18 mouse cellular contexts compared by ENCODE assay signal in the genomic region with DNA sequence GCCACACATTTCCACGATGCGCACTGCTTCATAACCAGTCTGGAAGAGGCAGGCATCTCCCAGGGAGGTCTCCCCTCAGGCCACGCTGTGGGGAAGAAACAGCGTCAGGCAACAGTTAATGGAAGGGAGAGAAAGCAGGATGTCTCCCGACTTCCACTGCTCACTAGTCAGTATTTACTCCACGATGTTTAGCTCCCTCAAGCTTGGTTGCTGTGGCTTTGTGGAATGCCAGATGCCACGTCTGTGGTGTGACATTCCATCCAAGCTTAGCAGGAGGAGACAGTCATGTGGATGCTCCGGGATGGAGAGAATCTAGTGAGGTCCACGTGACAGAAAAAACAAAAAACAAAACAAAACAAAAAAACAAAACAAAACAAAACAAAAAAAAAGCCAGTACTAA. TPM values are rescaled to one million over a fixed set of nuclear protein-coding genes. Genes with fewer than 3 reads are reported as not detected.
DNase-seq lines count a peak whose midpoint lies in the region; ATAC-seq and TF ChIP-seq lines count a peak whose summit lies in the region.
"Had no signal": no experiment of that assay in that cellular context is flagged by ENCODE, and none has a peak within 500 bp of the region (broad histone marks: within the 10 kb centered on the region; RNA-seq: fewer than 3 reads in every experiment).

No protein-coding gene starts in this region.

- no peak for TF ChIP-seq RAD21 in CH12.LX (IDR thresholded peaks at IDR 0.05; ENCODE audit: low read depth, low read length)

- H3K4me2 ChIP-seq in heart, postnatal 0 days (ENCODE audit: low read depth, low read length), result no peak overlapping the region
- H3K4me2 ChIP-seq in CH12.LX (ENCODE audit: insufficient read depth, low read depth, poor library complexity, severe bottlenecking), result no peak overlapping the region
- H3K4me2 ChIP-seq in embryonic facial prominence, embryonic 15.5 days (replicated peaks), result no peak overlapping the region
- no peak overlapping the region for H3K4me2 ChIP-seq in stomach, postnatal 0 days (replicated peaks; ENCODE audit: low read depth)
- H3K4me2 ChIP-seq: forebrain, embryonic 15.5 days; heart, embryonic 11.5 days; hindbrain, embryonic 14.5 days had no signal

- no peaks in the 10 kb centered on the region for H3K79me2 ChIP-seq in CH12.LX (replicated peaks; ENCODE audit: control insufficient read depth, extremely low read depth, insufficient read depth, poor library complexity, severe bottlenecking)

- no peak for TF ChIP-seq EP300 in heart, postnatal 0 days (IDR thresholded peaks at IDR 0.05; ENCODE audit: low read depth)
- TF ChIP-seq EP300 in CH12.LX (IDR thresholded peaks at IDR 0.05; ENCODE audit: low read length), result no peak
- TF ChIP-seq EP300 in stomach, postnatal 0 days (optimal IDR thresholded peaks at IDR 0.05), result no peak

- 42% methylated on average over 9 of the region's 9 CpGs for WGBS in heart, postnatal 0 days
- WGBS in embryonic facial prominence, embryonic 15.5 days, result 21% methylated on average over 9 of the region's 9 CpGs
- 53% methylated on average over 9 of the region's 9 CpGs for WGBS in stomach, postnatal 0 days

- no peak overlapping the region for H3K4me3 ChIP-seq in heart, postnatal 0 days (ENCODE audit: low read depth, low read length)
- peak overlapping the region in 1 of 3 experiments; percentile 35 for H3K4me3 ChIP-seq in CH12.LX (replicated peaks in 1 of 3; ENCODE audit: low read depth in 2 of 3, low read length in 2 of 3, poor library complexity in 1 of 3)
- no peak overlapping the region for H3K4me3 ChIP-seq in embryonic facial prominence, embryonic 15.5 days (replicated peaks)
- no peak overlapping the region for H3K4me3 ChIP-seq in stomach, postnatal 0 days (ENCODE audit: low read depth, low read length)
- H3K4me3 ChIP-seq: forebrain, embryonic 15.5 days; heart, adult 2 months; hindbrain, embryonic 10.5 days had no signal

- no peaks in the 10 kb centered on the region for H3K27me3 ChIP-seq in heart, postnatal 0 days (ENCODE audit: control insufficient read depth, insufficient read depth, low read length)
- H3K27me3 ChIP-seq in CH12.LX (replicated peaks), result no peaks in the 10 kb centered on the region
- no peaks in the 10 kb centered on the region for H3K27me3 ChIP-seq in embryonic facial prominence, embryonic 15.5 days
- H3K27me3 ChIP-seq in stomach, postnatal 0 days (ENCODE audit: control insufficient read depth, insufficient read depth, low read length), result no peaks in the 10 kb centered on the region
- H3K27me3 ChIP-seq: forebrain, embryonic 15.5 days had no signal

- no peaks in the 10 kb centered on the region for H3K9me3 ChIP-seq in heart, postnatal 0 days (replicated peaks; ENCODE audit: control insufficient read depth, low read length)
- no peaks in the 10 kb centered on the region for H3K9me3 ChIP-seq in CH12.LX (replicated peaks; ENCODE audit: low read length)
- H3K9me3 ChIP-seq in embryonic facial prominence, embryonic 15.5 days (replicated peaks), result no peaks in the 10 kb centered on the region
- no peaks in the 10 kb centered on the region for H3K9me3 ChIP-seq in stomach, postnatal 0 days (ENCODE audit: control insufficient read depth, low read length)
- H3K9me3 ChIP-seq: forebrain, embryonic 15.5 days; hindbrain, embryonic 10.5 days had no signal

- no peak overlapping the region for H3K9ac ChIP-seq in heart, postnatal 0 days (replicated peaks; ENCODE audit: low read depth, low read length)
- H3K9ac ChIP-seq in CH12.LX (ENCODE audit: insufficient read depth, low read depth), result 0 out of 2 replicates have a peak overlapping the region, but pooled peaks have one; percentile 11
- no peak overlapping the region for H3K9ac ChIP-seq in embryonic facial prominence, embryonic 15.5 days
- no peak overlapping the region for H3K9ac ChIP-seq in stomach, postnatal 0 days (ENCODE audit: low read length)
- H3K9ac ChIP-seq: forebrain, embryonic 15.5 days; hindbrain, embryonic 14.5 days had no signal

- TF ChIP-seq CTCF in heart, postnatal 0 days (IDR thresholded peaks at IDR 0.05; ENCODE audit: low read depth), result no peak
- no peak for TF ChIP-seq CTCF in CH12.LX (conservative IDR thresholded peaks at IDR 0.05 in 1 of 2, IDR thresholded peaks at IDR 0.05 in 1 of 2; ENCODE audit: low read depth in 2 of 2, low read length in 2 of 2)
- TF ChIP-seq CTCF in stomach, postnatal 0 days (IDR thresholded peaks at IDR 0.05; ENCODE audit: low read depth), result no peak

- dilution Hi-C loops in CH12.LX (cut with MboI; ENCODE audit: extremely low pct_ligation_motif_present, extremely low pct_unique_long_range_greater_than_20kb, low sequenced_read_pairs), result no loop called here

- in situ Hi-C loops in CH12.LX (cut with MboI; ENCODE audit: low pct_ligation_motif_present, low pct_unique_long_range_greater_than_20kb, low sequenced_read_pairs), result no loop called here

- DNase-seq in heart, postnatal 0 days (ENCODE audit: low spot score), result peak; percentile 42
- no peak for DNase-seq in heart, postnatal 4 days
- no peak for DNase-seq in CH12.LX (ENCODE audit: extremely low read depth)
- no peak for DNase-seq in stomach, postnatal 0 days (ENCODE audit: low spot score)
- DNase-seq in spleen, adult 12 weeks (ENCODE audit: low spot score), result no peak
- DNase-seq: adrenal gland, postnatal 10 days; cerebellum, adult 11 months; cerebellum, adult 8-10 months; cerebellum, postnatal 14 days; gastrocnemius, postnatal 10 days; heart, adult 2 months; kidney, adult 2 months had no signal

- TF ChIP-seq POLR2A in CH12.LX (IDR thresholded peaks at IDR 0.05; ENCODE audit: low read depth, low read length), result no peak

- no peaks in the 10 kb centered on the region for H3K36me3 ChIP-seq in heart, postnatal 0 days (replicated peaks; ENCODE audit: control insufficient read depth, insufficient read depth, low read length)
- no peaks in the 10 kb centered on the region for H3K36me3 ChIP-seq in CH12.LX (replicated peaks in 1 of 2; ENCODE audit: control insufficient read depth in 1 of 2, insufficient read depth in 1 of 2, low read length in 1 of 2)
- H3K36me3 ChIP-seq in embryonic facial prominence, embryonic 15.5 days, result no peaks in the 10 kb centered on the region
- H3K36me3 ChIP-seq in stomach, postnatal 0 days (ENCODE audit: control insufficient read depth, insufficient read depth, low read length), result no peaks in the 10 kb centered on the region
- H3K36me3 ChIP-seq: forebrain, embryonic 15.5 days; hindbrain, embryonic 10.5 days had no signal

- H3K27ac ChIP-seq in heart, postnatal 0 days (ENCODE audit: low read depth), result no peak overlapping the region
- peak overlapping the region; percentile 75 for H3K27ac ChIP-seq in CH12.LX (ENCODE audit: insufficient read depth, low read depth)
- H3K27ac ChIP-seq in embryonic facial prominence, embryonic 15.5 days (replicated peaks), result peak overlapping the region; percentile 4; the same call in 1 of the 2 replicates
- no peak overlapping the region for H3K27ac ChIP-seq in stomach, postnatal 0 days (replicated peaks)
- H3K27ac ChIP-seq: forebrain, embryonic 15.5 days; heart, adult 2 months; hindbrain, embryonic 10.5 days; hindbrain, embryonic 14.5 days had no signal

- no peaks in the 10 kb centered on the region; the same call in 1 of the 2 replicates for H3K4me1 ChIP-seq in heart, postnatal 0 days (ENCODE audit: control insufficient read depth, insufficient read depth)
- H3K4me1 ChIP-seq in CH12.LX (ENCODE audit: control insufficient read depth in 1 of 2, insufficient read depth in 2 of 2), result peaks cover 29 to 48% of the 10 kb centered on the region in 2 experiments
- peaks cover 9% of the 10 kb centered on the region; the same call in 1 of the 2 replicates for H3K4me1 ChIP-seq in embryonic facial prominence, embryonic 15.5 days
- H3K4me1 ChIP-seq in stomach, postnatal 0 days (replicated peaks; ENCODE audit: control insufficient read depth, insufficient read depth), result no peaks in the 10 kb centered on the region; the same call in 1 of the 2 replicates
- H3K4me1 ChIP-seq: hindbrain, embryonic 10.5 days had no signal

- peak; percentile 47; the same call in 1 of the 2 replicates for ATAC-seq in heart, postnatal 0 days (ENCODE audit: insufficient read depth, low read depth)
- no peak for ATAC-seq in embryonic facial prominence, embryonic 15.5 days (ENCODE audit: insufficient number of reproducible peaks, low FRiP score, low TSS enrichment, low read depth)
- ATAC-seq in stomach, postnatal 0 days (ENCODE audit: low FRiP score, low TSS enrichment), result no peak
- ATAC-seq: forebrain, embryonic 15.5 days; intestine, embryonic 16.5 days had no signal

TF ChIP-seq in CH12.LX, 34 proteins besides CTCF, POLR2A, EP300 and RAD21 (continues in another document):
- no peak for TF ChIP-seq ZNF384 (IDR thresholded peaks at IDR 0.05; ENCODE audit: low read depth, low read length)

RNA-seq across cellular contexts. Expression of a gene that starts 29.8 kb away (rescaled TPM):
- not detected in 2 replicates for total RNA-seq in heart, postnatal 0 days (2014; rRNA removed; ENCODE audit: low replicate concordance)
- polyA plus RNA-seq in heart, postnatal 0 days (2015; fragmentation: Nextera tagmentation; extraction: Ambion mirVana), result 0.55 and 1.9 TPM in 2 replicates
- under 1 TPM; 0.48 to 0.77 TPM for total RNA-seq in heart, postnatal 4 days (2021)
- total RNA-seq in CH12.LX (2012; rRNA removed) (4.3 TPM in 2 replicates), CH12.LX (2014; rRNA removed) (not detected in 2 replicates)
- polyA plus RNA-seq in CH12.LX (2012; ENCODE audit: insufficient read length, low read depth), result 3.4 and 4.3 TPM in 2 replicates
- polyA plus RNA-seq in embryonic facial prominence, embryonic 15.5 days (2015; fragmentation: Nextera tagmentation; extraction: Ambion mirVana), result 2.8 and 4.0 TPM in 2 replicates
- polyA plus RNA-seq in stomach, postnatal 0 days (2015; fragmentation: Nextera tagmentation; extraction: Ambion mirVana), result 2.4 and 4.1 TPM in 2 replicates

RNA-seq across cellular contexts. Expression of a gene that starts 30.1 kb away (rescaled TPM):
- 115 and 155 TPM in 2 replicates for total RNA-seq in heart, postnatal 0 days (2014; rRNA removed; ENCODE audit: low replicate concordance)
- polyA plus RNA-seq in heart, postnatal 0 days (2015; fragmentation: Nextera tagmentation; extraction: Ambion mirVana), result 32.4 and 35.6 TPM in 2 replicates
- total RNA-seq in heart, postnatal 4 days (2021), result 100 to 1,000 TPM; 103 to 104 TPM
- 273 and 312 TPM in 2 replicates for total RNA-seq in CH12.LX (2012; rRNA removed)
- total RNA-seq in CH12.LX (2014; rRNA removed), result 308 and 375 TPM in 2 replicates
- polyA plus RNA-seq in CH12.LX (2012; ENCODE audit: insufficient read length, low read depth), result 224 and 258 TPM in 2 replicates
- 71.4 and 78.4 TPM in 2 replicates for polyA plus RNA-seq in embryonic facial prominence, embryonic 15.5 days (2015; fragmentation: Nextera tagmentation; extraction: Ambion mirVana)
- 97.8 and 116 TPM in 2 replicates for polyA plus RNA-seq in stomach, postnatal 0 days (2015; fragmentation: Nextera tagmentation; extraction: Ambion mirVana)

RNA-seq across cellular contexts. Expression of a gene that starts 45.1 kb away (rescaled TPM):
- 12.1 and 23.2 TPM in 2 replicates for total RNA-seq in heart, postnatal 0 days (2014; rRNA removed; ENCODE audit: low replicate concordance)
- polyA plus RNA-seq in heart, postnatal 0 days (2015; fragmentation: Nextera tagmentation; extraction: Ambion mirVana), result 45.7 and 45.9 TPM in 2 replicates
- total RNA-seq in heart, postnatal 4 days (2021), result 10 to 100 TPM; 31.9 to 33.2 TPM
- total RNA-seq in CH12.LX (2012; rRNA removed), result 34.3 and 37.5 TPM in 2 replicates
- 56.6 and 71.0 TPM in 2 replicates for total RNA-seq in CH12.LX (2014; rRNA removed)
- polyA plus RNA-seq in CH12.LX (2012; ENCODE audit: insufficient read length, low read depth), result 44.9 and 54.7 TPM in 2 replicates
- 92.5 and 95.0 TPM in 2 replicates for polyA plus RNA-seq in embryonic facial prominence, embryonic 15.5 days (2015; fragmentation: Nextera tagmentation; extraction: Ambion mirVana)
- 46.5 and 50.0 TPM in 2 replicates for polyA plus RNA-seq in stomach, postnatal 0 days (2015; fragmentation: Nextera tagmentation; extraction: Ambion mirVana)

Comparison
In these comparisons a context has a peak if more than half of its experiments do, and no peak if none do; other contexts are left out.
1. H3K27ac ChIP-seq: peak in CH12.LX (single experiment) and embryonic facial prominence, embryonic 15.5 days (single experiment); none in heart, postnatal 0 days (single experiment) and stomach, postnatal 0 days (single experiment).